Mouse (Mus musculus) embryonic facial prominence, embryonic 12.5 days (tissue): ENCODE data around the gene 4930467E23Rik. TPM values are rescaled to one million over a fixed set of nuclear protein-coding genes. Genes with fewer than 3 reads are reported as not detected.
"Not testable (repeated sequence)": the region's sequence is repeated elsewhere in the genome, so short reads cannot be mapped to it uniquely, and the experiment has no call there.

ENCODE experiments used
- ATAC-seq: fragments of 200-750 bp; cut with Nextera tagmentation; 2 replicates; pipeline ENCODE4 v1.8.0; 2017; ENCODE audit not compliant: insufficient number of reproducible peaks, insufficient read depth, low FRiP score, low TSS enrichment
- H3K27ac ChIP-seq: fragments of 300-500 bp; sonication (generic); 2 replicates; pipeline ENCODE4 v1.5.1; 2016; ENCODE audit warnings: mild to moderate bottlenecking
- H3K27me3 ChIP-seq: fragments of 300-500 bp; sonication (generic); 2 replicates; pipeline ENCODE4 v1.6.1; 2016; ENCODE audit warnings: mild to moderate bottlenecking, moderate library complexity
- H3K36me3 ChIP-seq: fragments of 300-500 bp; sonication (generic); 2 replicates; pipeline ENCODE4 v1.6.1; 2016; ENCODE audit warnings: mild to moderate bottlenecking
- H3K4me1 ChIP-seq: fragments of 300-500 bp; sonication (generic); 2 replicates; pipeline ENCODE4 v1.6.1; 2016
- H3K4me2 ChIP-seq: fragments of 300-500 bp; sonication (generic); replicated peaks from 2 replicates; pipeline ENCODE4 v1.6.1; 2016; ENCODE audit warnings: mild to moderate bottlenecking, moderate library complexity
- H3K4me3 ChIP-seq: fragments of 300-500 bp; sonication (generic); 2 replicates; pipeline ENCODE4 v1.5.1; 2016; ENCODE audit warnings: mild to moderate bottlenecking
- H3K9ac ChIP-seq: fragments of 300-500 bp; sonication (generic); 2 replicates; pipeline ENCODE4 v1.6.1; 2016; ENCODE audit warnings: mild to moderate bottlenecking, moderate library complexity
- H3K9me3 ChIP-seq: fragments of 300-500 bp; sonication (generic); 2 replicates; pipeline ENCODE4 v1.6.1; 2016; ENCODE audit warnings: mild to moderate bottlenecking, moderate library complexity
- whole genome bisulfite sequencing: fragments of 180-500 bp; shearing (Covaris S2); methylation state at CpG from one replicate; pipeline ENCODE4 v1.1.7; 2016; 5-methylcytosine and 5-hydroxymethylcytosine counted together
- polyA plus RNA-seq: library from polyadenylated mRNA; unstranded; fragments of >200 nt; fragmentation: Nextera tagmentation; extraction: Ambion mirVana; gene quantifications from 2 replicates; pipeline ENCODE4 v1.2.1, GENCODE M21; 2016

Gene 4930467E23Rik
- polyA plus RNA-seq, 1 experiment from 2014 or later: not detected

DNA sequence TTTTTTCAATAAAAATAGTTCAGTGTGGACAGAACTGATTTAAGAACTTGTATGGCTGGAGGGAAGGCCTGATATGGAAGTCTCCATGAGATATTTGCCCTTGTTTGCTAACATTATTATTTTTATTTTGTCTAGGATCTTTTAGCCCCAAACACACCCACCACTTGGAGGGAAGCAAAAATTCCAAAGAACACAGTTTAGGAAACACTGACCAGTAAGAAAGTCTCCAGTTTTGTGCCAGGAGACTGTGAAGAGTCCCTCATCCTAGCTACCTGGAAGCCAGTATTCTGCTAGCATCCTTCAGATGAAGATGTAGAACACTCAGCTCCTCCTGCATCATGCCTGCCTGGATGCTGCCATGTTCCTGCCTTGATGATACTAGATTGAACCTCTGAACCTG, 25.5 kb upstream of the 4930467E23Rik start:
- H3K9ac ChIP-seq, H3K27ac ChIP-seq, H3K27me3 ChIP-seq, H3K36me3 ChIP-seq, H3K4me3 ChIP-seq, ATAC-seq, H3K4me1 ChIP-seq, H3K4me2 ChIP-seq, H3K9me3 ChIP-seq: not testable (repeated sequence)

DNA sequence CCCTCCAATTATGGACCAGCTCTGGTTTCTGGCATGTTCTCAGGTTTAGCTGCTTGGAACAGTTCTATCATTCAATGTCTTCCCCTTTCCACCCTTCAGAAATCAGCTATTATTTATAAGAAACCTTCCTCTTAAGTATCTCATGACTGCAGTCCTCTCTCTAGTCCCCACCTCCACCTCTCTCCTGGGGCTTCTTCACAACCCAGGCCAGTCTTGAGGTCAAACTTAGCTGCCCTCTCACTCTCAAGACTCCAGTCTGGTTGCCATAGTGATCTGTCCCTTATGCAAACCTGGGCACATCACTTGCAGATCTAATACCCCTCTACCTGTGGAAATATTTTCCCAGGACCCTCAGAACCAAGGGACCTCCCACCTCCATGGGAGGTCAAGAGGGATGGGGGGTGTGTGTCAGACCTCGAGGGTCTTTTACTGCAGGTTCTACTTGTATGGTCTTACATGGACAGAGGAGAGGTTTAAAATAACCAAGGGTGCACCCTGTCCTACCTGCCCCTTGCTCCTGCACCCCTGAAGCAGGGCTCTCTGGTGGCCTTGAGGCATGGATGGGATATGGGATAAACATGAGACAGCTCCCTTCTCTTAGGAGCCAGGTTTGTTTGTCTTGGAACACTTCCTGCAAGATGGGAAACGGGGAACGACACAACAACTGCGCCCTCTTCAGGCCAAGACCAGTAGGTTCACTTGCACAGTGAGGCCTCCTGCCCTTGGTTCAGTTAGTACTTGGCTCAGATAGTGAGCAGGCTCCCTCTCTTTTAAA, 24.7 kb upstream of the 4930467E23Rik start:
- not testable (repeated sequence) for H3K4me3 ChIP-seq, ATAC-seq, H3K27me3 ChIP-seq, H3K27ac ChIP-seq, H3K9me3 ChIP-seq, H3K4me1 ChIP-seq, H3K36me3 ChIP-seq, H3K4me2 ChIP-seq, H3K9ac ChIP-seq
- WGBS: 86% methylated on average over 1 of the region's 4 CpGs

- WGBS: 79% methylated on average over 9 of the region's 9 CpGs
- H3K27ac ChIP-seq, H3K4me2 ChIP-seq, H3K9me3 ChIP-seq, H3K36me3 ChIP-seq, H3K4me3 ChIP-seq, H3K9ac ChIP-seq, ATAC-seq, H3K27me3 ChIP-seq, H3K4me1 ChIP-seq: not testable (repeated sequence)
Measured at GRCm38 (mm10) chr8:19705216-19705600, 24.2 kb upstream of the 4930467E23Rik start.

DNA sequence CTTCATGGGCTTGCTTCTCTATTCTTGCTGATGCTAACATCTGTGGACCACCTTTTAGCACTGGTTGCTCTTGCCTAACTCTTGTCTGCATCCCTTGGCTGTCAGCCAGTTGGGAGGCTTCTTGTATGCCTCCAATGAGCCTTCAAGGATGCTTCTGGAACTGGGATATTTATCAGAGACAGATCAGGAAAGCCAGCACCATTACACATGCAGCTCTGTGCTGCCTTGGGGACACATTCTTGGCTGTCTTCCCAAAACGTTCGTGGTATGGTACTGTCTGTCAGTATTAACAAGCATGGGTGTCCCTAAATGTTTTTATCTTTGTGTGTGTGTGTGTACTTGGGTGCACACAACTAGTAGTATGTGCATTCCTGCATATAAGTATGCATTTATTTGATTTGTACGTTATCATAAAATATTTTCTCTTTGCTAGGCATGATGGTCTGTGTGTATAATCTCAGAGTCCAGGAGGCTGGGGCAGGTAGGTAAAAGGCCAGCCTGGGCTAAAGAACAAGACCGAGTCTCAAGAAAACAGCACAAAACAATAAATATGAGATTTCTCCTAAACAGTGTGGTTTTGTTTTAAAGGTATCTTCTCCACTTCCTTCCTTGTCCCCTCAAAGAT, 23.2 kb upstream of the 4930467E23Rik start:
- not testable (repeated sequence) for H3K27ac ChIP-seq, H3K4me3 ChIP-seq, H3K4me1 ChIP-seq, H3K9ac ChIP-seq, ATAC-seq, H3K4me2 ChIP-seq, H3K27me3 ChIP-seq, H3K9me3 ChIP-seq, H3K36me3 ChIP-seq
- 80% methylated on average over 4 of the region's 4 CpGs for WGBS

DNA sequence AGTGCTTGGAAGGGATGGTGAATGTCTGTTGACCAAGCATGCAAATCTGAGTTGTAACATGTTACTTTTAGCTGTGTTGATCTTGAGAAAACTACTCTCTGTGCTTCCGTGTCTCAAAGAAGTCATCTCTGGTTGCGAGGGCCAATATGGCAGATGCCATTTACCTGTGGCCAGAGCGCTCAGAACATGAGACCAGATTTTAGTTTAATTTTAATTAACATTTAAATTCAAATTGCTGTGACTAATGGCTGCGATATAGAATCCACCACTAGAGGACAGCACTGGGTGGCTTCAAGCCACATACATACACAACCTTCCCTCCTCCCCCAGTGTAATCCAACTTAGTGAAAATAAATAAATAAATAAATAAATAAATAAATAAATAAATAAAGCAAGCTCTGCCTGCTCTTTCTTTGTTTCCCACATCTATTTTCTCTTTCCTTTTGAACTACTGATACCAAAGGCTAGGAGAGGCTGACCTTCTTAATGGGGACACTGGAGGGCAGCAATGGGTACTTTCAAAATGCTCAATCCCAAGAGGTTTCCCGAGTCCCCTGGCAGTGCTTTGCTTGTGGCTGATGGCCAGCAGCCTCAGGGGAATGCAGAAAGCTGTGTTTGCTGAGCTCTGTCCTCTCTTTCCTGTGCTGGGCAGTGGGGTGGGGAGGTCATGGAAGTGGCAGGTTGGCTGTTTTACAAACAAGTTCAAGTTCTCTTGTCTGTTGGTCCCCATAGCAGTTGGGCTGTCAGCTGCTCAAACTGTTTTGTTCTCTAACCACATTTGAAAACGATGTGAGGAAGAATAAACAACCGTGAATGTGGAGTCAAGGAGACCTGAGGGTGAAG, 22.2 kb upstream of the 4930467E23Rik start:
- not testable (repeated sequence) for H3K4me3 ChIP-seq, H3K4me1 ChIP-seq, H3K36me3 ChIP-seq, H3K27ac ChIP-seq, H3K27me3 ChIP-seq, H3K9me3 ChIP-seq, ATAC-seq, H3K4me2 ChIP-seq, H3K9ac ChIP-seq
- 68% methylated on average over 7 of the region's 7 CpGs for WGBS

- H3K9ac ChIP-seq, H3K9me3 ChIP-seq, H3K4me1 ChIP-seq, H3K4me3 ChIP-seq, H3K27ac ChIP-seq, H3K4me2 ChIP-seq, H3K27me3 ChIP-seq, H3K36me3 ChIP-seq: not testable (repeated sequence)
- peak; percentile 71; the same call in 1 of the 2 replicates for ATAC-seq
- 81% methylated on average over 13 of the region's 15 CpGs for WGBS
Measured at GRCm38 (mm10) chr8:19707761-19708443, 21.5 kb upstream of the 4930467E23Rik start.

DNA sequence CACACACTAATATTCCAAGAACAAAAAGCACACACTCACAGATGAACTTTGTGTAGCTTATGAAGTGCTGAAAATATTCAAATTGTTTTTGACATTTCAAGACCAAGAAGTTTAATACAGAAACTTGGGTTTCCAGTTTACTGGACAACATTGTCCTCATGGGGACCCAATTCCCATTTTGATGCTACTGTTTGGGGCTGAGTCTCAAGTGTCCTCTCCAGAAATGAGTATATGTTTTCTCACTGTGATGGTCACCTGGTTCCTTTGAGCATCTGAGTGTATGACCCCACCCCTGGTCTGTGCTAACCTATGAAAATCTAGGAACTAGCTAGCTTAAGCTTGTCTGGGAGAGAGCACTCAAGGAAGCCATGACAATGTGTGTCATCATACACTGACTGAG, 20.4 kb upstream of the 4930467E23Rik start:
- H3K9ac ChIP-seq, ATAC-seq: not testable (repeated sequence)

DNA sequence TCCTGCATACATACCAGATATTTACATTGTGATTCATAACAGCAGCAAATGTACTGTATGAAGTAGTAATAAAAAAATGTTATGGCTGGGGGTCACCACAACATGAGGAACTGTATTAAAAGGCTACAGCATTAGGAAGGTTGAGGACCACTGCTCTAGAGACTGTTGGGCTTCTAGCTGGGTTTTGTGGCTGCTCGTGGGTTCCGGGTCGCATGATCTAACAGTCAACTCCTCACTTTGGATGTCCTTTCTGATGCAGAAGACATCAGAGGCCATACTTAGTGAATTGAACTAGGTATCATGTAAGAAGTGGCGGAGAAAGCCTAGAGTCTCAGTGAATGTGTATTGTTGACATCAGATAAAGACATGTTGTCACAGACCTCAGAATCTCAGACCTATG, 19.9 kb upstream of the 4930467E23Rik start:
- not testable (repeated sequence) for H3K4me1 ChIP-seq
- 87% methylated on average over 4 of the region's 4 CpGs for WGBS

More for the DNA sequence above, 20.4 kb upstream of the 4930467E23Rik start:
- H3K4me2 ChIP-seq, H3K4me3 ChIP-seq, H3K27me3 ChIP-seq, H3K27ac ChIP-seq, H3K36me3 ChIP-seq, H3K9me3 ChIP-seq, H3K4me1 ChIP-seq: not testable (repeated sequence)

DNA sequence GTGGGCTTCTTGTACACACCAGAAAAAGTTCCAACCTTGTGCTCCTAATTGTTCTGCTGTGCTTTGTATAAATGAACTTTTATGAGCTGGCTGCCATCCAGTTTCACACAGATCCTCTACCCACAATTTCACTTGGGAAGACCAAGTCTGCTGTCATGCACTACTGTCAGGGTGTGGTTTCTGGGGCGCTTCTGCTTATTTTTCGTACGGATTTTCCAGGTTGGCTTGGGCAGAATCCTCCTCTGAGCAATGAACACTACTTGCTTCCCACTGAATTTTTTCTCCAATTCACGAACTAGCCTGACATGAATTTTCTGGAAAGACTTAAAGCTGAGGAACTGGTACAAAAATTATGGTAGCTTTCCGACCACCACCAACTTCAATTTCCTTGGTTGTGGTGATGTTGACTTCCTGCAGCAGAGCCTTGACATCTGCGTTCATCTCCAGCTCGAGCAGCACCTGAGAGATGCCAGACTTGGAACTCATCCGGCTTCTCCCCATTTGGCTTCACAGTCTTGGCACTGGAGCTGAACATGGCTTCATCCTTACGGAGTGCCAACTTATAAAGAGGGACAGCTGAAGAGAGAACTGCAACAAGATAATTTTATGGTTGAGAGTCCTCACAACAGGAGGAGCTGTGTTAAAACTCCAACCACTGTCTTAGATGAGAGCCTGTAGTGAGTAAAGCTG, 18.1 kb upstream of the 4930467E23Rik start:
- H3K36me3 ChIP-seq, H3K27ac ChIP-seq, H3K4me1 ChIP-seq, H3K9ac ChIP-seq, H3K4me3 ChIP-seq, H3K4me2 ChIP-seq, H3K27me3 ChIP-seq, H3K9me3 ChIP-seq: not testable (repeated sequence)
- peak; percentile 72; the same call in 1 of the 2 replicates for ATAC-seq
- WGBS: 89% methylated on average over 9 of the region's 9 CpGs

More for the DNA sequence above, 19.9 kb upstream of the 4930467E23Rik start:
- not testable (repeated sequence) for H3K36me3 ChIP-seq, H3K27me3 ChIP-seq, H3K4me3 ChIP-seq, H3K27ac ChIP-seq, ATAC-seq, H3K9ac ChIP-seq, H3K9me3 ChIP-seq, H3K4me2 ChIP-seq

DNA sequence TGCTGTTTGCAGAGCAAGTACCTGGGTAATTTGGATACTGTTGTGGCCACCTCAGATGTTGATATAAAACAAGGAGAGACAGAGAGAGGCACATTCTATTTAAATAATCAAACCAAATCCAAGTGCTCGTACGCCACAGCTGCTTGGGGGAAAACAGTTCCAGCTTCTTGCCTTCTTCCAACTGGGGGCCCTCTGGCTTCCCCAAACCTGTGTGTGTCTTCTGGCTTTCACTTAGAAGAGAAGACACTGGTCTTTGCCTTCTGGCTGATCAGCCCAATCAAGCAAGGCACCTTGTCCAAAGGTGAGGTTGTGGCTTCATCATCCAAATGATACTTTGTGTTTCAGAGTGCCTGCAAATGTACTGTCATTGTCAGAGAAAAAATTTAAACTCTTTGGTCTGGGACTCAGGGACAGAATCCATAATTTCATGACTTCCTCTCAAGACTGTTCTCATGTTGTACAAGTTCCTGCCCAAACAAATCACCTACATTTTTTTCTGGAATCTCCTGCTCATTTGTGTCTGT, 17.1 kb upstream of the 4930467E23Rik start:
- not testable (repeated sequence) for ATAC-seq, H3K27me3 ChIP-seq, H3K4me3 ChIP-seq, H3K27ac ChIP-seq, H3K36me3 ChIP-seq, H3K9ac ChIP-seq, H3K4me2 ChIP-seq, H3K4me1 ChIP-seq, H3K9me3 ChIP-seq
- WGBS: 64% methylated on average over 2 of the region's 2 CpGs

DNA sequence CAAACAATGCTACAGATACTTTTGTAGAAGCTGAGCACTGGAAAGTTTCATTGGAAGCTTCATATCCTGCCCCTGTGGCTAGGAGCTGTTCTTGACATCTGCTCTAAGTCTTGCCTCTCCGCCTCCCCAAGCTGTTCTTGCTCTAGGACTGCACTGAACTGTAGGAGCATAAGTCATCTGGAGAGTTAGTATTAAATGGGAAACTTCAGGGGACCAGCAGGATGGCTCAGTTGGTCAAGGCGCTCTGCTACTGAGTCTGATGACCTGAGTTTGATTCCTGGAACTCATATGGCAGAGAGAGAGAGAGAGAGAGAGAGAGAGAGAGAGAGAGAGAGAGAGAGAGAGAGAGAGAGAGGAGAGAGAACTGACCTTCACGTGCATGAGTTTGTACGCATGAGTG, 16.6 kb upstream of the 4930467E23Rik start:
- H3K9ac ChIP-seq, H3K4me2 ChIP-seq, ATAC-seq, H3K9me3 ChIP-seq, H3K4me3 ChIP-seq, H3K36me3 ChIP-seq, H3K4me1 ChIP-seq, H3K27ac ChIP-seq, H3K27me3 ChIP-seq: not testable (repeated sequence)
- 75% methylated on average over 4 of the region's 4 CpGs for WGBS
